Mouse (Mus musculus): ENCODE measurements around the gene Ankrd37.

The Ankrd37 gene

GRCm38 (mm10) chr8:46005596-46005995 is at the start of gene Ankrd37:
TSS of gene Ankrd37 (minus strand) at chr8:46005707.
- no peak for DNase-seq (ENCODE audit: low spot score in 2 of 2)

DNA sequence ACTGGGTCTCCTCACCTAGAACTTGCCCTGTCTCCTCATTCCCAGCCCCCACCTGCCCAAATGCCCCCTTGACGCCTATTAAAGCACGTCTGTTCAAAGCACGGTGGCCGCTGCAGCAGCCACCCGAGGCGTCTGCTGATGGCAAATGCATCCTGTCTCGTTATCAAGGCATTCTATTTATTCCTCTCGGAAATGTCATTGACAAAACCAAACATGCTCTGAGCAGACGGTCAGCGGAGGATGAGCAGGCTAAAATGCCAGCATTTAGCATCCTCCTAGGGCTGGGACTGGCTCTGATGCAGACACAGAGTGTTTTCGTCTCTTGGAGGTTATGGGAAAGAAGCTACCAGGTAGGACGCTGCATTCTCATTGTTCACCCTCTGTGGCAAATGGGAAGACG is 34.8 kb upstream of the Ankrd37 start:
- peak in 1 of 2 experiments; percentile 52 for DNase-seq (ENCODE audit: low spot score in 2 of 2)

GRCm38 (mm10) chr8:46039666-46040065 is 34.2 kb upstream of the Ankrd37 start:
- DNase-seq (ENCODE audit: low spot score in 2 of 2): no peak

GRCm38 (mm10) chr8:46036217-46036616 is 30.7 kb upstream of the Ankrd37 start:
- peak in 1 of 2 experiments; percentile 28 for DNase-seq (ENCODE audit: low spot score in 2 of 2)

- DNase-seq (ENCODE audit: low spot score in 2 of 2): no peak
Measured at GRCm38 (mm10) chr8:46024392-46024791, 18.9 kb upstream of the Ankrd37 start.

- no peak for DNase-seq (ENCODE audit: low spot score in 2 of 2)
Measured at GRCm38 (mm10) chr8:46022758-46023157, 17.3 kb upstream of the Ankrd37 start.

- DNase-seq (ENCODE audit: low spot score in 2 of 2): no peak
Measured at GRCm38 (mm10) chr8:46022203-46022602, 16.7 kb upstream of the Ankrd37 start.

- no peak for DNase-seq (ENCODE audit: low spot score in 2 of 2)
Measured at GRCm38 (mm10) chr8:46010746-46011680, 5.5 kb upstream of the Ankrd37 start.

GRCm38 (mm10) chr8:46010306-46010705 is 4.8 kb upstream of the Ankrd37 start:
- no peak for DNase-seq (ENCODE audit: low spot score in 2 of 2)

DNA sequence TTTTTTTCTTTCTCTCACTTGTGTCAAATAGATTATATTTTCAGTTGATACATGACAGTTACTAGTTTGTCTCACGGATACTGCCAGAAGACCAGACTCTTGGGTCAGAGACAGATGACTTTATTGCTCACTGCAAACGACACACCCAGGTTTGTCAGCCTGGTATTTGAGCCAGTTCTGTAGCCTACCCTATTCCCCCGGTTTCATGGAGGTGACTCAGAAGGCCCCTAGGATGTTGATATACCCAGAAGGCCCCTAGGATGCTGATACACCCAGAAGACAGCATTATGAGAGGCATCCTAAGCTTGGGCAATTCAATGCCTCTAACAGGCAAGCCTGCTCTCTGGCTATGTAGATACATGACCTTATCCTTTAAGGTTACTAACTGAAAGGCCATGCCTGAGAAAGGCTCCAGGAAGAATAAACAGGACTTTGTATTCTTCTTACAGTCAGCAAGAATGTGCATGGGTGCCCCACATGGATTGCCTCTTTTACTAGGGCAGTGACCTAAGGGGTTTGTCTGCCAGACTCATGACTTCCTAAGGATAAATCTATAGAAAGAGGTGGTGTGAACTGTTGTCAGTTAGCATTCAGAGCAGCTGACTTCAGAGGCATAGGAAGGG is 1.7 kb upstream of the Ankrd37 start:
- no peak for DNase-seq (ENCODE audit: low spot score in 2 of 2)

DNA sequence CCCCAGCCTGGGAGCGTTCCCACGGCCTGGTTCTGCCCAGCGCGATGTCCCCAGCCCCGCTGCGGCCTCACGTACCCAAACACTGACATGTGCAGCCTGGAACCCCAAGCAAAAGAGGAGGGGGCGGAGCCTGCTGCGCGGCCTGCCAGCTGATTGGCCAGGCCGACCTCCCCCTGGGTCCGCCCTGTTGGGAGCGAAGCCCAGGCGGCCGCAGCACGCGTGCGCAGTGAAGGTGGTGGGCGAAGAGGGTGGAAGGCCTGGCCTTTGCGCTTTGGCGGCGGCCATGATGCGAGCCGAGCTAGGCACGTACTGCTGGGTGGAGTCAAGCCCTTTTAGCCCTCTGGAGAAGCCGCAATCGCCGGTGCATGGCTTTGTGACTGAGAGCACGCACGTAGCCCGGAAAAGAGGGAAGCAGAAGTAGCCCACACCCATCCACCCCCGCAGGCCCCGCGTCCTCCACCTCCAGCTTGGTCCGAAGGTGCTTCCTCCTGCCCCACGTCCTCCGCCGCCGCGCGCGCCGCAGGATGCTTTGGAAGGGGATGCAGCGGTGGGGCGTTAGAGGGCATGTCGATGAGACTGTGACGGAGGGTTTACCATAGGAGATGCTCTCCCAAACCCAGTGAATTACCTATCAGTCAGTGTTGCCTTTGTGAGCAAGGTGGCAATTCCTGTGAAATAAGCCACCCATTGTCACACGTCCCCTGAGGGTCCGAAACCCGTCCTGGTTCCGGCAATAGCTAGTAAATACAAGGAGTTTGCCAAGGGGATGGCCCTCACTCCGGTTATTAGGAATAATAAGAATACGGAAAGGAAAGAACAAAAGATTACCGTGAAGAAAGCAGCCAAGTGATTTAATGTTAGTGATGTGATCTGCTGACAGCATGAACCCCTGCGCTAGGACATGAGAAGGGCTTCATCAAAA is 5.5 kb downstream of the Ankrd37 start:
- peak; percentile 98 to 99 for DNase-seq (ENCODE audit: low spot score in 2 of 2)

DNA sequence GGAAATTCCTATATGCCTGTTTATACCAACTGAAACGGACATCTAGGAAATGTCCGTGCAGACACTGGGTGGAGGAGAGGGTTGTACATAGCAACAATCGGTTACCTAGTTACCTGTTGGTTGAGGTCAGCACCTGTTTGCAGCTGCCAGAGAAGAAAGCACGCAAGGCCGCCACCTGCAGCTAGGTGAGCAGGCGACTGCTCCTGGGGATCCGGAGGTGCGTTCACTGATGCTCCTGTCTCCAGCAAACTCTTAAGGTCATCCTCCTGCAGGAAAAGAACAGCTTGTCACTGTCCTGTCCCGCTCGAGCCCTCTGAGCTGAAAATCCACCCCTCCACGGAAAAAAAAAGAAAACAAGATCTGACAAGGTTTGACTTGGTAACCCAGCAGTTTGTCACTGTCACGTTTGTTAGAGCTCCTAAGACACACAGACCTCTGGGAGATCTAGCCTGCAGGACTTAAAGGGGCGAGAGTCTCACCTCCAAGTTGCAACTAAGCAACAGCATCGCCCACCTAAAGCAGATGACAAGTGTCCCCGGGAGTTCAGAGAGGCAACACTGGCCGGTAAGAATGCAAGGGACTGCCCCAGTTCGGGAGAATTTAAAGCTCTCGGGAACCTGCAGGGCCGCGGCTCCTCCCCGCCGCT is 6.2 kb downstream of the Ankrd37 start, which contains the start of gene Lrp2bp:
Lrp2bp (plus strand) TSS at position 166 of the 646 bp plus-strand sequence.
- DNase-seq (ENCODE audit: low spot score in 2 of 2): no peak

GRCm38 (mm10) chr8:45998228-45998627 is 7.3 kb downstream of the Ankrd37 start:
- no peak for DNase-seq (ENCODE audit: low spot score in 2 of 2)

DNA sequence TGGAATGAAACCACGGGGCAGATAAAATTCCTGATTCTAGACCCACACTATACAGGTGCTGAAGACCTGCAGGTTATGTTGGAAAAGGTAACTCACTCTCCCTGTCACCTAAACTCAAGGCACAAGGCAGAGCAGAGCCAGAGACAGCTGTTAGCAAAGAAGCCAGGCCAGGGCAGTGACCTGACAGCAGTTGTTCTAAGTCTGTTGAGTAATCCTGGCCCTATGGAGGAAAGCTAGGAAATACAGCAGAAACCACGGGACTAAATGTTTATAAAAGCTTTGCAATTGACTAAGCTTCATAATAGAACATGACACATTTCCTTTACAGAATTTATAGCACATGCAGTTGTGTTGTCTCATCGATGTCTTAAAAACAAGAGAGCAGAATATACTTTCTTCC is 9.9 kb downstream of the Ankrd37 start:
- no peak for DNase-seq (ENCODE audit: low spot score in 2 of 2)

DNA sequence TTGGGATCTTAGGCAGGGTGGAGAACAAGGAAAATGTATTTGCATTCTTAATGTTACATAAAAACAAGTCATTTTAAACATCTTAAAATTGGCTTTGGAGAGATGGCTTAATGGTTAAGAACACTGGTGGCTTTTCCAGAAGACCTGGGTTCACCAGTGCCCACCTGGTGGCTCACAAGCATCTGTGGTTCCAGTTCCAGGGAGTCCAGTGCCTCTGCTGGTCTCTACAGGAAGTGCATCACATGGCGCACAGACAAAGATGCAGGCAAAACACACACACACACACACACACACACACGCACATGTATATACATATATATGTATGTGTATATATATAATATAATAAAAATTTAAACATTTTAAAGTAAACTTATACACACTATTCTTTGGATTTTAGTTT is 11.4 kb downstream of the Ankrd37 start:
- no peak for DNase-seq (ENCODE audit: low spot score in 2 of 2)

DNA sequence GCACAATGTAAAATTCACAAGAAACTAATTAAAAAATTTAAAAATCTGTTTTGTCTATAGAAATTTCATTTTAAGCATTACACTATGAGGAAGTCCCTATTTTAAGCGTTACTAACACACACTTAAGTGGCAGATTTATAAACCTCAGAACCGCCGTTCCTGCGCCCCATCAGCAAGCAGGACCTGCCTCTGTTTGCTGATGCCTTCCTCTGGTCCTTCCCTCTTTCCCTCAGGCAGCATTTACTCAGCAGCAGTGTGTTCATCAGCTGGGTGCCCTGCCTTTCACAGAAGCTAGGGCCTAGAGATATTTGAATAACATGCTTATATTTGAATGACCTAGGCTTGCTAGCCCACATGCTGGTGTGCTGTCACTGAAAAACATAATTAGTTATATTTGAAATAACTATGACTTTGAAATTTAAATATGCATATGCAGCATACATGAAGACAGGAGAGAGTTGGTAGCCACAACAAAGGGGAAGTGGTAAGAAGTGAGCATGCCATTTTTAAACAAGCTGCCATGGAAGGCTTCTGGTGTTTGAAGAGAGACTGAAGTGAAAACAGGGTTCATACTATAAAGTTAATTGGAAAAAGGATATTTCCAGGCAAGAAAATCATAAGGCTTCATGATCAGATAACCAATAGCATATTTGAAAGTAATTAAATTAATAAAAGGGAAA is 14.7 kb downstream of the Ankrd37 start:
- no peak for DNase-seq (ENCODE audit: low spot score in 2 of 2)

- DNase-seq (ENCODE audit: low spot score in 2 of 2): no peak
Measured at GRCm38 (mm10) chr8:45988189-45988588, 17.3 kb downstream of the Ankrd37 start.

DNA sequence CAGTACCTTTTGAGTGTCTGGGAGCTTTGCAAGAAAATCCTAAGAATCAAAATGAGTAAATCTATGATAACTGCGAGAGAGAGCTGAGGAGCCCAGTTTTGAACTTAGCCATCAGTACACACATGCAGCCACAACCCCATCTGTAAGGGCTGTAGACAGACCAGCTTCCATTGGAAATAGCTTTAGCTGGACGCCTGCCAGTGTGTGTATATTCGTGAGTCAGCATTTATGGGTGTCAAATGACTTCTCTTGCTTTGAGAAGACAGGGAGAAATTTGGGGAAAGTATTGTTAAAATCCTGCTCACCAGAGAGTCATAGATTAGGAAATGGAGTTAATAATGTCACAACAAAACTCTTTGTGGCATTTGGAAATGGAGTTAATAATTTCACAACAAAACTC is 18.8 kb downstream of the Ankrd37 start:
- DNase-seq (ENCODE audit: low spot score in 2 of 2): no peak

DNA sequence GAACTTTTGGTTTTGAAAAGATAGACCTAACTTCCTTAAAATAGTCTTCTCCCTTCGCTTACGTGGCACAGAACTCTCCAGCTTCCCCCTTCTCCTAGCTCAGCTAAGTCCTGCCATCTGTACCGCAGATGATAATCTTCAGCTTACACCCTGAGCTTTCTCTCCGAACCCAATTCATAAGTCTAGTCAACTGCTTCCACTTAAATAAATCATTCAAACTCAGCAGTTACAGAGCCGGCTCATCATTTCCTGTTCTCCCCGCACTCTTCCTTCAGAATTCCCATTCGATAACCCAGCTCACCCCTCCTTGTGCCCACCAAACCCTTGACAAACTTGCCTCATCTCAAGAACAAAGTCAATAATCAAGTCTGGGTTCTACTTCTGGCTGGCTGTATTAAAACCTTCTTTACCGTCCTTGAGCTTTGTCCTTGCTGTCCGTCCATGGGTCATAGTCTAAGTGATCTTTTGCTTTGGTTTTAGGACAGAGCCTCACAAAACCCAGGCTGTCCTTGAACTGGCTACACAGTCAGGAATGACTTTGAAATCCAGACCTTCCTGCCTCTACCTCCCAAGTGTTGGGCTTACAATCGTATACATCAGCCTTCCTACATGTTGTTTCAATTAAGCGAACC is 29.6 kb downstream of the Ankrd37 start:
- DNase-seq (ENCODE audit: low spot score in 2 of 2): no peak

DNA sequence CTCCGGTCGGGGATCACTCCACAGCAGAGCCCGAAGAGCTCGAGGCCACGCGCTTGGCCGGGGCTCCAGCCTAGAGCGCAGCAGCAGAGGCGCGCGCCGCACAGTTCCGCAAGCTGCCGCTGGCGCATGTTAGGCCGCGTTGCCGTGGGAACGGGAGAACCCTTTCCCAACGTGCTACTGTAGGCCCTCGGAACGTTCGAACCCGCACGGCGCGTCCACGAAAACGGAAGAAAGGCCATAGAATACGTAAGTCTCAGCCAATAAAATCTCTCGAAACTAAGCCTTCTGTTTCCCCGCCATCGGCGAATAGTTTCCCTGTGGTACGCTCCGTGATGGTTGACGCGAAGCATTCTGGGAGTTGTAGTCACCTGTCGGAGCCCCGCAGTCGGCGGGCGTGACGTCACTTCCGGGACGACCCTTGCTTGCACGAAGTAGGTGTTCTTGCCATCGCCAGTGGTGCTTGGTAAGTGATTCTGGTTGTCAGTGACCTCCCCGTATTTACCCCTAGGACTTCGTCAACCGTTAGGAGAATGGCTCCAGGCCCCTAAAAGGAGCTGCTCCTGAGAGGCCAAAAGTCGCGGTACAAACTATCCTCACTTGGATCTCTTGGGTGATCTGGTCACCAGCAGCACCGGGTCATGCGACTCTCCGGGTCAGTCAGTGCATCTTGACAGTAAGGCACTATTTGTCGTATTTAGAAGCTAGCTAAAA is 30.2 kb downstream of the Ankrd37 start, which contains the start of the genes 1700029J07Rik and Ufsp2:
1700029J07Rik (minus strand) TSS at position 127 of the 711 bp plus-strand sequence.
Ufsp2 (plus strand) TSS at position 403 of the 711 bp plus-strand sequence.
- DNase-seq (ENCODE audit: low spot score in 2 of 2): peak; percentile 93 to 98
